Mouse (Mus musculus) cortical plate, adult 2 months (tissue): ENCODE results near the gene Pdzk1ip1.

Source experiments
- CTCF ChIP-seq: fragments of 200-500 bp; IDR thresholded peaks from 2 replicates; pipeline ENCODE4 v1.5.1; 2011; ENCODE audit warnings: mild to moderate bottlenecking, control low read depth, low read length; ENCODE audit not compliant: insufficient read depth; ENCODE audit errors: extremely low read depth
- POLR2A ChIP-seq: fragments of 200-500 bp; IDR thresholded peaks from 2 replicates; pipeline ENCODE4 v1.6.1; 2011; ENCODE audit warnings: mild to moderate bottlenecking, low read length, control low read depth; ENCODE audit not compliant: insufficient read depth; ENCODE audit errors: extremely low read depth

- no peak for TF ChIP-seq POLR2A
- TF ChIP-seq CTCF = no peak
These were observed 31.4 kb upstream of the Pdzk1ip1 start for GRCm38 (mm10) chr4:115056921-115057673.
